Mouse (Mus musculus) brain, embryonic 14.5 days (tissue): ENCODE results near the gene Glis3.

Experiments
- CTCF ChIP-seq: fragments of 200-500 bp; IDR thresholded peaks from 2 replicates; pipeline ENCODE4 v1.5.1; 2012; ENCODE audit warnings: inconsistent platforms, mild to moderate bottlenecking, moderate library complexity, borderline replicate concordance; ENCODE audit not compliant: insufficient read depth, insufficient read length; ENCODE audit errors: extremely low read depth
- POLR2A ChIP-seq: fragments of 200-500 bp; IDR thresholded peaks from 2 replicates; pipeline ENCODE4 v1.6.1; 2012; ENCODE audit warnings: mild to moderate bottlenecking, inconsistent platforms, borderline replicate concordance; ENCODE audit not compliant: poor library complexity, insufficient read depth, insufficient read length, severe bottlenecking; ENCODE audit errors: extremely low read depth

- TF ChIP-seq CTCF (no peak), POLR2A (no peak)
Measured at GRCm38 (mm10) chr19:28273946-28274345, 405.9 kb downstream of the Glis3 start.
